Mouse (Mus musculus) olfactory bulb, adult 2 months (tissue): ENCODE measurements around the gene Gal.

ENCODE experiments used
- CTCF ChIP-seq: fragments of 200-500 bp; IDR thresholded peaks from 2 replicates; pipeline ENCODE4 v1.5.1; 2012; ENCODE audit warnings: low read depth, mild to moderate bottlenecking, low read length, moderate library complexity; ENCODE audit not compliant: insufficient read depth
- POLR2A ChIP-seq: fragments of 200-500 bp; IDR thresholded peaks from 2 replicates; pipeline ENCODE4 v1.6.1; 2012; ENCODE audit warnings: mild to moderate bottlenecking, low read depth, low read length, moderate library complexity; ENCODE audit not compliant: insufficient read depth

DNA sequence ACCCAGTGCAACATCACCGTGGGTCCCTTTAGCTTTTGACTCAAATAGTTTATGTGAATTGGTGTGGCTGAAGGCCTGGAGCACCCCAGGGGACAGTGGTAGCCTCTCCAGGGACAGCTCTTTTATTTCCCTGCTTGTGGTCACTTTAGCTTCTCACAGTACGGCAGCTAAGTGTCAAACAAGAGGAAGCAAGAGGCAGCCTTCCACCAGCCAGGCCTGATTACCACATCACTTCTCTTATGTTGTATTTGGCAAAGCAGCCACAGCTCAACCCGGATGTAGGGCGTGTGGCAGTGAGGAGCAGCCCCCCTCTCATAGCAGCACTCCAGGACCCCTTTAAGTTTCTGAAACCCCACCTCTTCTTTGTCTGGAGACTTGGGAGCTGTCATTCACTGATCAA lies 8.6 kb upstream of the Gal start:
- TF ChIP-seq CTCF (no peak), POLR2A (no peak)
